Mouse (Mus musculus) heart, embryonic 12.5 days (tissue): ENCODE data around the gene Ei24. TPM values are rescaled to one million over a fixed set of nuclear protein-coding genes. Genes with fewer than 3 reads are reported as not detected.
A peak's percentile ranks its signal among the peaks of the same experiment; 100 is the strongest.

ENCODE experiments used
- ATAC-seq: fragments of 200-750 bp; cut with Nextera tagmentation; 2 replicates; pipeline ENCODE4 v1.8.0; 2017; ENCODE audit warnings: moderate TSS enrichment, moderate library complexity; ENCODE audit not compliant: insufficient number of reproducible peaks, low FRiP score
- H3K27ac ChIP-seq: fragments of 300-500 bp; sonication (generic); 2 replicates; pipeline ENCODE4 v1.5.1; 2016; ENCODE audit warnings: mild to moderate bottlenecking, moderate library complexity; ENCODE audit not compliant: poor library complexity, severe bottlenecking
- H3K27me3 ChIP-seq: fragments of 300-500 bp; sonication (generic); replicated peaks from 2 replicates; pipeline ENCODE4 v1.6.1; 2016; ENCODE audit warnings: mild to moderate bottlenecking, moderate library complexity
- H3K36me3 ChIP-seq: fragments of 300-500 bp; sonication (generic); 2 replicates; pipeline ENCODE4 v1.6.1; 2016; ENCODE audit warnings: mild to moderate bottlenecking, moderate library complexity
- H3K4me1 ChIP-seq: fragments of 300-500 bp; sonication (generic); replicated peaks from 2 replicates; pipeline ENCODE4 v1.6.1; 2016; ENCODE audit warnings: mild to moderate bottlenecking
- H3K4me2 ChIP-seq: fragments of 300-500 bp; sonication (generic); 2 replicates; pipeline ENCODE4 v1.6.1; 2016; ENCODE audit warnings: mild to moderate bottlenecking, moderate library complexity
- H3K4me3 ChIP-seq: fragments of 300-500 bp; sonication (generic); 2 replicates; pipeline ENCODE4 v1.5.1; 2016; ENCODE audit warnings: mild to moderate bottlenecking
- H3K9ac ChIP-seq: fragments of 300-500 bp; sonication (generic); 2 replicates; pipeline ENCODE4 v1.6.1; 2016; ENCODE audit warnings: mild to moderate bottlenecking, moderate library complexity
- H3K9me3 ChIP-seq: fragments of 300-500 bp; sonication (generic); replicated peaks from 2 replicates; pipeline ENCODE4 v1.6.1; 2016; ENCODE audit warnings: mild to moderate bottlenecking, moderate library complexity
- WGBS: fragments of 180-500 bp; shearing (Covaris S2); methylation state at CpG from one replicate; pipeline ENCODE4 v1.1.7; 2016; 5-methylcytosine and 5-hydroxymethylcytosine counted together
- polyA plus RNA-seq: library from polyadenylated mRNA; unstranded; fragments of >200 nt; fragmentation: Nextera tagmentation; extraction: Ambion mirVana; gene quantifications from 2 replicates; pipeline ENCODE4 v1.2.1, GENCODE M21; 2016

The Ei24 gene
- polyA plus RNA-seq, 1 experiment from 2014 or later: 81.5 TPM

DNA sequence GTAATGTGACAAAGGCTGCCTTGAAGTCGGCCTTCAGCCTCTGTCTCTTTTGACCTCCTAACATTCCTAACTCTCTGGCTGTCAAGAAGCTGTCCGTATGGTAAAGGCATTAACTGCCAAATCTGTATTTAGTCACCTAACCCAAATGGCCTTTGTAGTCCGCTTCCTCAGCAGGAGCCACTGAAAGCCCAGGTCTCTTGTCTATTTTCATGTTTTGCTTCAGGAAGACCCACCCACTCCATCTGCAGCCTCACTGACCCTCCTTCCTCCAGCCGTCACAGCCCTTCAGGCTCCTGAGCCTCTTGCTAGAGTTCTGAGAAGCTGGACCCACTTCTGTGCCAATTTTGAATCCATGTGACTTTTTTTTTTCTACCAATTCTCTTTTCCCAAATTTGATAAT lies 21.7 kb upstream of the Ei24 start:
- Histone ChIP-seq H3K9ac (no peak overlapping the region), H3K4me1 (peaks cover 4% of the 10 kb centered on the region; the same call in 1 of the 2 replicates), H3K4me3 (no peak overlapping the region), H3K4me2 (no peak overlapping the region), H3K27me3 (no peaks in the 10 kb centered on the region), H3K9me3 (no peaks in the 10 kb centered on the region), H3K36me3 (no peaks in the 10 kb centered on the region), H3K27ac (no peak overlapping the region)
- WGBS: 58% methylated on average over 4 of the region's 4 CpGs
- ATAC-seq: no peak

DNA sequence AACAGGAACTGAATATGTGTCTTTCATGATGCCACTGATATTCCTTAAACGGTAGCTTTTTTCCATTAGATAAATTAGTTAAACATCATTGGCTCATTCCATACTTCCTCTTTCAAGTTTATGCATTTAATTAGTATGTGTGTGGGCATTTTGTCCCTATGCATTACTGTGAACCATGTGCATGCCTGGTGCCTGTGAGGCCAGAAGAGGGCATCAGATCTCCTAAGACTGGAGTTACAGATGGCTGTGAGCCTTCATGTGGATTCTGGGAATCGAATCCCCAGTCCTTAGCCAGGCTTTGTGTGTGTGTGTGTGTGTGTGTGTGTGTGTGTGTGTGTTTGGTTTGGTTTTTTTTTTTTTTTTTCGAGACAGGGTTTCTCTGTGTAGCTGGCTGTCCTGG lies 17.3 kb upstream of the Ei24 start:
- 55% methylated on average over 2 of the region's 3 CpGs for WGBS
- Histone ChIP-seq H3K9me3 (no peaks in the 10 kb centered on the region), H3K4me1 (no peaks in the 10 kb centered on the region), H3K9ac (no peak overlapping the region), H3K36me3 (no peaks in the 10 kb centered on the region), H3K27ac (no peak overlapping the region), H3K4me2 (no peak overlapping the region), H3K27me3 (no peaks in the 10 kb centered on the region), H3K4me3 (no peak overlapping the region)
- no peak for ATAC-seq

DNA sequence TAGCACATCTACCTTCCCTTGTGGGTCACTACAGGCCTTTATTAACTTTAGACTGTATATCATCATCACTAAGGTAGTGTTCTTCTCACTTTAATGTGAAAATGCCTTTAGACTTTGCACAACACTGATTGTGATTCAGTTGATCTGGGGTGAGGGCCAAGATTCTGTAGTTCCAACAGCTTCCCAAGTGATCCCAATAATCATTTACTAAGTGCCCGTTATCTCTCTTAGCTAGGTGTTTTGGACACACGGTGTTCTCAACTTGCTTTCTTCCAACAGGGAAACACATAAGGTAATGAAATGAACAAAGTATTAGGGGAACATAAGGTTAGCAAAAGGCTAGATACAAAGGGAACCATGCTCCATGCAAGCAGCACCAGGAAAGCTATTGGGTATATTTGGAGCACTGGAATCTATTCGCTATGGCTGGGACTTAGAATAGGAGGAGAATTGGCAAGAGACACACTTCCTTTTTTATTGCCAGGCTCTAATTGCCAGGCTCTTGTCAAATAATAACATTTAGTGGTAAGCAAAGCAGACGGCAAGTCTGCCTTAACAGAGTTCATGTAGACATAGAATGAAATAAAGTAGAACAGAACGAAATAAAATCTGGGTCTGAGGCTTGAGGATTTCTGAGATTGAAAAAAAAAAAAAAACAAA lies 11.1 kb upstream of the Ei24 start:
- Histone ChIP-seq H3K27me3 (no peaks in the 10 kb centered on the region), H3K9me3 (no peaks in the 10 kb centered on the region), H3K9ac (no peak overlapping the region), H3K4me2 (no peak overlapping the region), H3K4me1 (no peaks in the 10 kb centered on the region), H3K36me3 (no peaks in the 10 kb centered on the region), H3K27ac (no peak overlapping the region), H3K4me3 (no peak overlapping the region)
- WGBS: 76% methylated on average over 5 of the region's 5 CpGs
- ATAC-seq: no peak

DNA sequence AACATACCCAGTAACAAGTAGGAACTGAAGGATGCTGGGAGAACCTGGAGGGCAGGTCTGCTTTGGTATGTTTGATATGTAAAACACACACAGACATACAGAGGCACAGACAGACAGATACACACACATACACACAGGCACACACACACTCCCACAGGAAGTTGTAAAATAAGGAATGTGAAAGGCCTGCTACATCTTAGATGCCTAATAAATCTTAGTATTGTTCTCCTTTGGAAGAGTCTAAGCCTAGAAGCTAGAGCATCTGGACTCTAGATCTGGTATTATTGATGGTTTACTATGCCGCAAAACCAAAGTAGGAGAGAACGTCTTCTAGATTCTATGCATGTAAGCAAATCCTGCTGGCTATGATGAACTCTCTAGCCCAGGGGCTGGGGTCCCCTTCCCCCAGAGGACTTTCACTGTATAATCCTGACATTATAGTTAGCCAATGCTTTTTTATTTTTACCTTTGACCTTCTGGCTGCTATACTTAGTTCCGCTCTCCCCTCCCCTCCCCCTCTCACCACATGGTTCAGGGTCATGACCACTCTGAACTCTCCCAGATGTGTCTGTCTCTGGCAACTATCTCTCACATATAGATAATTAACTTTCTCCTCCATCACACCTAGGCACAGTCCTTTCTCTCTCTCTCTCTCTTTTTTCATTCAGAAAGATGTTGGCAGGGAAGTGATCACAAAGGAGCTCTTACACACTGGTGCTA lies 8.2 kb upstream of the Ei24 start:
- H3K4me3 ChIP-seq: no peak overlapping the region
- ATAC-seq: no peak
- 88% methylated on average over 3 of the region's 3 CpGs for WGBS
- no peaks in the 10 kb centered on the region for H3K9me3 ChIP-seq
- H3K4me2 ChIP-seq: no peak overlapping the region
- H3K9ac ChIP-seq: no peak overlapping the region
- no peak overlapping the region for H3K27ac ChIP-seq
- no peaks in the 10 kb centered on the region for H3K27me3 ChIP-seq
- H3K36me3 ChIP-seq: no peaks in the 10 kb centered on the region
- no peaks in the 10 kb centered on the region for H3K4me1 ChIP-seq

DNA sequence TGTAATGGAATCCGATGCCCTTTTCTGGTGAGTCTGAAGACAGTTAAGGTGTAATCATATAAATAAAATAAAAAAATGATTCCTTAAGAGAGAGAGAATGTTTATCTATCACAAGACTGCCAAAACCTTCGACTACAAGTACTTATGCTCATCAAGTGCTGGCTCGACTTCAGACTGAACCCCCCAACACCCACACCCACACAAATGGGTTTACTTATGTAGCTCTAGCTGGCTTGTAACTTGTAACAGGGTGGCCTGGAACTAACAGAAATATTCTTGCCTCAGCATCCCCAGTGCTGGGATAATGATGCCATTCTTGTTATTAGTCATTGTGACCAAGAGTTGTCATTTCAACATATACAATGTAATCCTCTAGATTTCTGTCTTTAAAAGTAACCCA lies 6.7 kb upstream of the Ei24 start:
- ATAC-seq: no peak
- Histone ChIP-seq H3K4me2 (no peak overlapping the region), H3K27me3 (no peaks in the 10 kb centered on the region), H3K36me3 (no peaks in the 10 kb centered on the region), H3K9ac (no peak overlapping the region), H3K27ac (no peak overlapping the region), H3K4me1 (no peaks in the 10 kb centered on the region), H3K4me3 (no peak overlapping the region), H3K9me3 (no peaks in the 10 kb centered on the region)
- WGBS: 79% methylated on average over 3 of the region's 3 CpGs

DNA sequence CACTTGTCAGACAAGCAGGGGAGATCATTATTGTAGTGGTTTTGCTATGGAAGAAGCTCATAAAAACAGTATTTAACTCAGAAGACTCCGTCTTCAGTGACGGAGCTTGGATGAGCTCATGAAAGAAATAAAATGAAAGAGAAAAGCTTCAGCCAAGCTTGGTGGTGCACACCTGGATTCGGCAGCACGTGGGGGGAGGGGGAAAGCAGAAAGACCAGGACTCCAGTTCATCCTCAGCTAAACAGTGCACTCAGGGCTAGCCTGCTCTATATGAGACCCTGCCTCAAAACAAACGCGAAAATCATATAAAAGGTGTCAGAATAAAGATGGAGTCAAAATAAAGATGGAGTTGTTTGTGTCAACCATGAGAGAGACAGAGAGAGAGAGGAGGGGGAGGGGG lies 6.2 kb upstream of the Ei24 start:
- no peak for ATAC-seq
- Histone ChIP-seq H3K27me3 (no peaks in the 10 kb centered on the region), H3K4me2 (no peak overlapping the region), H3K4me1 (no peaks in the 10 kb centered on the region), H3K9me3 (no peaks in the 10 kb centered on the region), H3K36me3 (no peaks in the 10 kb centered on the region), H3K4me3 (no peak overlapping the region), H3K9ac (no peak overlapping the region), H3K27ac (no peak overlapping the region)
- 78% methylated on average over 6 of the region's 6 CpGs for WGBS

DNA sequence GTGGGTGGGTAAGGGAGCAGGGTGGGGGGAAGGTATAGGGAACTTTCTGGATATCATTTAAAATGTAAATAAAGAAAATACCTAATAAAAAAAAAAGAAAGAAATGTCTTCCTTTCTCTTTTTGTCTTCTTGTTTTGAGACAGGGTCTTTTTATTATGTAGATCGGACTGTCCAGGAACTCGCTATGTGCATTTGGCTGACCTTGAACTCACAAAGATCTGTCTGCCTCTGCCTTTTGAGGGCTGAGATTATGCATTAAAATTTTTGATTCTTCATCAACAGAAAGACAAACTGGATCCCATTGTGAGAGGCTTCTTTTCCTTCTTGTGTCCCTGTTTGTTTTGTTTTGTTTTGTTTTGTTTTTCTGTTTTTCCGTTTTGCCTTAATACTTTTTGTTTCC lies 5.8 kb upstream of the Ei24 start:
- Histone ChIP-seq H3K4me2 (no peak overlapping the region), H3K9me3 (no peaks in the 10 kb centered on the region), H3K36me3 (no peaks in the 10 kb centered on the region), H3K9ac (no peak overlapping the region), H3K4me3 (no peak overlapping the region), H3K27me3 (no peaks in the 10 kb centered on the region), H3K4me1 (no peaks in the 10 kb centered on the region), H3K27ac (no peak overlapping the region)
- 82% methylated on average over 3 of the region's 3 CpGs for WGBS
- ATAC-seq: no peak

DNA sequence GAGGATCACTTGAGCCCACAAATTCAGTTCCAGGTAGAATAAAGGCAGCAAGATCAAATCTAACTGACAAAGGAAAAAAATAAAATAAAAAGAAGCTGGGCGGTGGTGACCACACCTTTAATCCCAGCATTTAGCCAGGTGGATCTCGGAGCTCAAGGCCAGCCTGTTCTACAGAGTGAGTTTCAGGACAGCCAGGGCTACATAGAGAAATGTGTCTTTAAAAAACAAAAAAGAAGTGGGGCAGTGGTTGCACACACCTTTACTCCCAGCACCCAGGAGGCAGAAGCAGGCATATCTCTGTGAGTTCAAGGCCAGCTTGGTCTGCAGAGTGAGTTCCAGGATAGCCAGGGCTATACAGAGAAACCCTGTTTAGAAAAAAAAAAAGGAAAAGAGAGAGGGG lies 4.8 kb upstream of the Ei24 start:
- WGBS: 77% methylated on average over 2 of the region's 2 CpGs
- H3K36me3 ChIP-seq: no peaks in the 10 kb centered on the region
- no peaks in the 10 kb centered on the region for H3K4me1 ChIP-seq
- H3K9ac ChIP-seq: no peak overlapping the region
- no peak overlapping the region for H3K27ac ChIP-seq
- H3K4me2 ChIP-seq: no peak overlapping the region
- H3K9me3 ChIP-seq: no peaks in the 10 kb centered on the region
- ATAC-seq: no peak
- no peaks in the 10 kb centered on the region for H3K27me3 ChIP-seq
- no peak overlapping the region for H3K4me3 ChIP-seq

DNA sequence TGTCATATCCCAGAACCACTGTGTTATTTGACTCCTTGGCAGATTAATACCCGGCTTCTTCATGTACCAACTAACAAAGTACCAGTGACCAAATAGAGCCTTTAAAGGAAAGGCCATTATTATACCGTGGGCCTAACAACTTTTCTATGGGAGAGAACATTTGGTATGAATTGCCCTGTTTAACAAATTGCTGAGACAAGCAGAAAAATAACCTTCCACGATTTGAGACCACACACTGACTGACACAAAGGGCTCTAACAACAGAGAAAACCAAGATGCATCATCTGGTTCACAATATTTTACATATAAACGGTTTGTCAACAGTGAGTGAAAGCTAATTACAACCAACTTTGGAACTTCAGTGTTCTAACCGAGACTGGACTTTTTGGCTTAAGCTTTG lies 969 bp downstream of the Ei24 start:
- no peak for ATAC-seq
- Histone ChIP-seq H3K9ac (peak overlapping the region; percentile 99), H3K27me3 (no peaks in the 10 kb centered on the region), H3K27ac (no peak overlapping the region), H3K4me2 (peak overlapping the region; percentile 89), H3K4me3 (peak overlapping the region; percentile 98), H3K9me3 (no peaks in the 10 kb centered on the region), H3K36me3 (peaks cover 14% of the 10 kb centered on the region), H3K4me1 (peaks cover 12% of the 10 kb centered on the region)
- WGBS: 23% methylated on average over 5 of the region's 5 CpGs

DNA sequence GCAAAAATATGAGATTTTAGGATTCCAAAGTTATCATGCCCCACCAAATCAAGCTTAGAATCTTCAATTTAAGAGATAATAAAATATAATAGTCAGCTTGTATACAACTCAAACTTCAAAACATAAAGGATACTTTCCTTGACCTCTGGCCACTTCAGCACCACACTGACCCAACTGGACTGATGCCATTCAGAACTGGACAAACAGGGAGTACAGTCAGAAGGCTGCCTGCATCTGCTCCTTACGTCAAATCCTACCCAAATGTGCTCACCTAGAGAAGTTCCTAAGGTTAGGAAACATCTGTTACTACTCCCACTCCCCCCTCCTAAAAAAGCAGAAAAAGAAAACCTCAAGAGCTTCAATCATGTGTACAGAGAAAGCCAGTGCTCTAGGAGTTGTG lies 1.6 kb downstream of the Ei24 start:
- no peak overlapping the region for H3K27ac ChIP-seq
- 85% methylated on average over 1 of the region's 1 CpGs for WGBS
- no peak for ATAC-seq
- no peaks in the 10 kb centered on the region for H3K9me3 ChIP-seq
- H3K4me1 ChIP-seq: peaks cover 12% of the 10 kb centered on the region
- no peak overlapping the region for H3K9ac ChIP-seq
- H3K4me3 ChIP-seq: no peak overlapping the region
- no peaks in the 10 kb centered on the region for H3K27me3 ChIP-seq
- peaks cover 20% of the 10 kb centered on the region for H3K36me3 ChIP-seq
- H3K4me2 ChIP-seq: no peak overlapping the region

DNA sequence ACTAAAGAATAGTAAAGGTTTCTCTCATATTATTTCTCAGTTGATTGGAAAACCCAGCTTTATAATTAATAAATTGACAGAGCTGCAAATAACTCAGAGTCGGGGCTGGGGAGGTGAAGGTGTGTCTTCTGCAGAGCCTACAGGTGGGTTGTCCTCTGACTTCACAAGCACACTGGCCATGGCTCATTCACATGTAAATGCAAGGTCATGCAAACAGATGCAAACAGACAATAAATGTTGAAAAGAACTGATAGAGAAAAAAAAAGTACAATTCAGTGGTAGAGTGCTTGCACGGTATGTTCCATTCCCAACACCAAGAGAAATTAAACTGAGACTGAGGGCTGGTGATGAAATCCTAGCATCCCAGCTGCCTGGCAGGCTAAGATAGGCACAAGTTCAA lies 2.7 kb downstream of the Ei24 start:
- WGBS: 77% methylated on average over 2 of the region's 2 CpGs

DNA sequence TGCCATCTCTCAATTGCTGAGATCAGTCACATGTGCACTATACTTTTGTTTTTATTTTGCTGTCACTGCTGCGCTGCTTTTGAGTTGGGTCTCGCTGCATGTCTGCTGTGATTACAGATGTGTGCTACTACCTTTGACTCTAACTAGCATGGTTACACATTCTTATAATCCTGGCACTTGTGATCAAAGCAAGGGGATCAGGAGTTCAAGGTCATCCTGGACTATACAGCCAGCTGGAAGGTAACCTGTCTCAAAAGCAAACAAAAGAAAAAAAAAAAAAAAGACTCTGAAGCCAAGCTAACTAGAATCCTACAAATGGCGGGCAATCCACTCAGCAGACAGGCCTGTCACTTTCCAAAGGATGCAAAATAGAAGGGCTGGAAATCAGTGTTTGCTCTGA lies 5.0 kb downstream of the Ei24 start:
- H3K4me1 ChIP-seq: peaks cover 12% of the 10 kb centered on the region
- no peak overlapping the region for H3K9ac ChIP-seq
- no peaks in the 10 kb centered on the region for H3K27me3 ChIP-seq
- no peak for ATAC-seq
- 92% methylated on average over 3 of the region's 3 CpGs for WGBS
- H3K9me3 ChIP-seq: no peaks in the 10 kb centered on the region
- H3K36me3 ChIP-seq: peaks cover 51% of the 10 kb centered on the region
- H3K4me2 ChIP-seq: no peak overlapping the region
- H3K4me3 ChIP-seq: no peak overlapping the region
- H3K27ac ChIP-seq: no peak overlapping the region

More for the DNA sequence above, 2.7 kb downstream of the Ei24 start:
- no peak overlapping the region for H3K4me2 ChIP-seq
- H3K27me3 ChIP-seq: no peaks in the 10 kb centered on the region
- H3K36me3 ChIP-seq: peaks cover 31% of the 10 kb centered on the region
- no peaks in the 10 kb centered on the region for H3K9me3 ChIP-seq
- H3K9ac ChIP-seq: no peak overlapping the region
- ATAC-seq: no peak
- H3K27ac ChIP-seq: no peak overlapping the region
- peaks cover 12% of the 10 kb centered on the region for H3K4me1 ChIP-seq
- no peak overlapping the region for H3K4me3 ChIP-seq
